Mouse (Mus musculus) megakaryocyte, embryonic 14.5 days (primary cell): Measurements from ENCODE around the gene Lrrc51.

Experiments used
- FLI1 ChIP-seq: IDR thresholded peaks from 2 replicates; pipeline ENCODE4 v1.6.1; 2012; ENCODE audit warnings: low read length, inconsistent platforms, mixed read lengths
- GATA1 ChIP-seq: IDR thresholded peaks from 3 replicates; pipeline ENCODE4 v1.6.1; 2012; ENCODE audit warnings: mixed read lengths, low read length, inconsistent platforms, borderline replicate concordance

DNA sequence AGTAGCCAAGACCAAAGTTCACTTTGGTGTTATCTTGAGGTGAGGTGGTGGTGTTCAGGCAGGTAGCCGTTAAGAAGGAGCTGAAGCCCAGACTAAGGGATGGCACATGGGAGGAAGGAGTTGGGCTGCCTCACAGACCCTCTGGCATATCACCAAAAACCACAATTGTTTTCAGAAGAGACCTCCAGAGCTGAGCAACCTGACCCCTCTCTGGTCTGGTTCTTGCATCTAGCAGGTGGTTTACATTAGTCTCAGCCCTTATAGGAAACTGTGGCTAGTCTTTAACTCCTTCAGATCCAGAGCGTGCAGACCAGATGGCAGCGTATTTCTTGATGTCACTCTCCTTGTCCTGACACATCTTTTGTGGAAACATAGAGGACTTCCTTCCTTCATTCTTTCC is 40.0 kb upstream of the Lrrc51 start:
- TF ChIP-seq FLI1 (no peak), GATA1 (no peak)
